Mouse (Mus musculus) embryonic facial prominence, embryonic 15.5 days (tissue): ENCODE measurements around the gene Tns1. TPM values are rescaled to one million over a fixed set of nuclear protein-coding genes. Genes with fewer than 3 reads are reported as not detected.

Experiments
- ATAC-seq: fragments of 200-750 bp; cut with Nextera tagmentation; 2 replicates; pipeline ENCODE4 v1.8.0; 2017; ENCODE audit warnings: low read depth, moderate TSS enrichment; ENCODE audit not compliant: insufficient number of reproducible peaks, low FRiP score, low TSS enrichment
- H3K27ac ChIP-seq: fragments of 300-500 bp; sonication (generic); replicated peaks from 2 replicates; pipeline ENCODE4 v1.5.1; 2015; ENCODE audit warnings: mild to moderate bottlenecking, inconsistent platforms
- H3K27me3 ChIP-seq: fragments of 300-500 bp; sonication (generic); 2 replicates; pipeline ENCODE4 v1.6.1; 2015; ENCODE audit warnings: inconsistent platforms
- H3K36me3 ChIP-seq: fragments of 300-500 bp; sonication (generic); 2 replicates; pipeline ENCODE4 v1.6.1; 2015; ENCODE audit warnings: mild to moderate bottlenecking, inconsistent platforms
- H3K4me1 ChIP-seq: fragments of 300-500 bp; sonication (generic); 2 replicates; pipeline ENCODE4 v1.6.1; 2015; ENCODE audit warnings: inconsistent platforms
- H3K4me2 ChIP-seq: fragments of 300-500 bp; sonication (generic); replicated peaks from 2 replicates; pipeline ENCODE4 v1.6.1; 2015; ENCODE audit warnings: mild to moderate bottlenecking, inconsistent platforms
- H3K4me3 ChIP-seq: fragments of 300-500 bp; sonication (generic); replicated peaks from 2 replicates; pipeline ENCODE4 v1.5.1; 2015; ENCODE audit warnings: mild to moderate bottlenecking, inconsistent platforms
- H3K9ac ChIP-seq: fragments of 300-500 bp; sonication (generic); 2 replicates; pipeline ENCODE4 v1.6.1; 2015; ENCODE audit warnings: inconsistent platforms
- H3K9me3 ChIP-seq: fragments of 300-500 bp; sonication (generic); replicated peaks from 2 replicates; pipeline ENCODE4 v1.6.1; 2016; ENCODE audit warnings: inconsistent platforms
- WGBS: fragments of 180-500 bp; shearing (Covaris S2); methylation state at CpG from one replicate; pipeline ENCODE4 v1.1.7; 2015; 5-methylcytosine and 5-hydroxymethylcytosine counted together
- polyA plus RNA-seq: library from polyadenylated mRNA; unstranded; fragments of >200 nt; fragmentation: Nextera tagmentation; extraction: Ambion mirVana; gene quantifications from 2 replicates; pipeline ENCODE4 v1.2.1, GENCODE M21; 2015

Gene Tns1
- polyA plus RNA-seq, 1 experiment from 2014 or later: 49.3 TPM

GRCm38 (mm10) chr1:74055552-74055951 lies 68.7 kb downstream of the Tns1 start:
- H3K9ac ChIP-seq: no peak overlapping the region
- H3K36me3 ChIP-seq: no peaks in the 10 kb centered on the region
- 71% methylated on average over 4 of the region's 4 CpGs for WGBS
- no peaks in the 10 kb centered on the region for H3K9me3 ChIP-seq
- H3K4me2 ChIP-seq: no peak overlapping the region
- peaks cover 34% of the 10 kb centered on the region for H3K4me1 ChIP-seq
- H3K4me3 ChIP-seq: no peak overlapping the region
- no peaks in the 10 kb centered on the region for H3K27me3 ChIP-seq
- ATAC-seq: no peak
- H3K27ac ChIP-seq: no peak overlapping the region

- H3K4me3 ChIP-seq: no peak overlapping the region
- no peaks in the 10 kb centered on the region for H3K36me3 ChIP-seq
- H3K27me3 ChIP-seq: no peaks in the 10 kb centered on the region
- H3K9me3 ChIP-seq: no peaks in the 10 kb centered on the region
- no peak overlapping the region for H3K9ac ChIP-seq
- no peak overlapping the region for H3K4me2 ChIP-seq
- no peak for ATAC-seq
- peaks cover 35% of the 10 kb centered on the region for H3K4me1 ChIP-seq
- 73% methylated on average over 3 of the region's 3 CpGs for WGBS
- no peak overlapping the region for H3K27ac ChIP-seq
These were observed 69.8 kb downstream of the Tns1 start for GRCm38 (mm10) chr1:74054471-74054870.

- H3K4me3 ChIP-seq: no peak overlapping the region
- no peak overlapping the region for H3K4me2 ChIP-seq
- no peaks in the 10 kb centered on the region for H3K9me3 ChIP-seq
- H3K36me3 ChIP-seq: no peaks in the 10 kb centered on the region
- H3K27me3 ChIP-seq: no peaks in the 10 kb centered on the region
- no peak overlapping the region for H3K27ac ChIP-seq
- ATAC-seq: peak; percentile 55
- H3K4me1 ChIP-seq: peaks cover 37% of the 10 kb centered on the region
- WGBS: 13% methylated on average over 7 of the region's 7 CpGs
- no peak overlapping the region for H3K9ac ChIP-seq
These were observed 70.2 kb downstream of the Tns1 start for GRCm38 (mm10) chr1:74054007-74054406.

- WGBS: 72% methylated on average over 2 of the region's 2 CpGs
- Histone ChIP-seq H3K27ac (no peak overlapping the region), H3K9me3 (no peaks in the 10 kb centered on the region), H3K4me2 (no peak overlapping the region), H3K9ac (no peak overlapping the region), H3K4me1 (peaks cover 35% of the 10 kb centered on the region), H3K27me3 (no peaks in the 10 kb centered on the region), H3K36me3 (no peaks in the 10 kb centered on the region), H3K4me3 (no peak overlapping the region)
- no peak for ATAC-seq
These were observed 71.2 kb downstream of the Tns1 start for GRCm38 (mm10) chr1:74053068-74053467.

GRCm38 (mm10) chr1:74051349-74051748 lies 72.9 kb downstream of the Tns1 start:
- Histone ChIP-seq H3K9ac (no peak overlapping the region), H3K27ac (no peak overlapping the region), H3K9me3 (no peaks in the 10 kb centered on the region), H3K4me3 (no peak overlapping the region), H3K36me3 (no peaks in the 10 kb centered on the region), H3K4me2 (no peak overlapping the region), H3K4me1 (peaks cover 32% of the 10 kb centered on the region), H3K27me3 (no peaks in the 10 kb centered on the region)
- 33% methylated on average over 2 of the region's 2 CpGs for WGBS
- ATAC-seq: no peak

GRCm38 (mm10) chr1:74049430-74049829 lies 74.8 kb downstream of the Tns1 start:
- H3K4me2 ChIP-seq: no peak overlapping the region
- H3K9me3 ChIP-seq: no peaks in the 10 kb centered on the region
- no peaks in the 10 kb centered on the region for H3K27me3 ChIP-seq
- no peak for ATAC-seq
- H3K27ac ChIP-seq: 0 out of 2 replicates have a peak overlapping the region, but pooled peaks have one; percentile 45
- peaks cover 27% of the 10 kb centered on the region for H3K4me1 ChIP-seq
- no peak overlapping the region for H3K4me3 ChIP-seq
- no peaks in the 10 kb centered on the region for H3K36me3 ChIP-seq
- no peak overlapping the region for H3K9ac ChIP-seq
- 63% methylated on average over 17 of the region's 17 CpGs for WGBS

GRCm38 (mm10) chr1:74047722-74048121 lies 76.5 kb downstream of the Tns1 start:
- no peak overlapping the region for H3K4me2 ChIP-seq
- H3K27me3 ChIP-seq: no peaks in the 10 kb centered on the region
- 77% methylated on average over 6 of the region's 6 CpGs for WGBS
- H3K4me3 ChIP-seq: no peak overlapping the region
- no peaks in the 10 kb centered on the region for H3K36me3 ChIP-seq
- peaks cover 32% of the 10 kb centered on the region for H3K4me1 ChIP-seq
- H3K9me3 ChIP-seq: no peaks in the 10 kb centered on the region
- no peak for ATAC-seq
- H3K9ac ChIP-seq: no peak overlapping the region
- H3K27ac ChIP-seq: no peak overlapping the region

GRCm38 (mm10) chr1:74047311-74047710 lies 76.9 kb downstream of the Tns1 start:
- Histone ChIP-seq H3K36me3 (no peaks in the 10 kb centered on the region), H3K9ac (no peak overlapping the region), H3K4me2 (no peak overlapping the region), H3K27me3 (no peaks in the 10 kb centered on the region), H3K9me3 (no peaks in the 10 kb centered on the region), H3K4me3 (no peak overlapping the region), H3K4me1 (peaks cover 34% of the 10 kb centered on the region), H3K27ac (no peak overlapping the region)
- ATAC-seq: no peak
- WGBS: 39% methylated on average over 2 of the region's 2 CpGs

- WGBS: 83% methylated on average over 2 of the region's 2 CpGs
These were observed 79.2 kb downstream of the Tns1 start for GRCm38 (mm10) chr1:74045034-74045433.

GRCm38 (mm10) chr1:74044421-74044820 lies 79.8 kb downstream of the Tns1 start:
- Histone ChIP-seq H3K4me2 (no peak overlapping the region), H3K27me3 (no peaks in the 10 kb centered on the region), H3K27ac (no peak overlapping the region), H3K9me3 (no peaks in the 10 kb centered on the region), H3K36me3 (no peaks in the 10 kb centered on the region), H3K9ac (no peak overlapping the region), H3K4me1 (peaks cover 54% of the 10 kb centered on the region), H3K4me3 (no peak overlapping the region)
- no peak for ATAC-seq
- 79% methylated on average over 1 of the region's 1 CpGs for WGBS

More at GRCm38 (mm10) chr1:74045034-74045433, 79.2 kb downstream of the Tns1 start:
- Histone ChIP-seq H3K4me1 (peaks cover 53% of the 10 kb centered on the region), H3K36me3 (no peaks in the 10 kb centered on the region), H3K9ac (no peak overlapping the region), H3K9me3 (no peaks in the 10 kb centered on the region), H3K27me3 (no peaks in the 10 kb centered on the region), H3K4me2 (no peak overlapping the region), H3K4me3 (no peak overlapping the region), H3K27ac (no peak overlapping the region)
- ATAC-seq: no peak

- H3K27ac ChIP-seq: peak overlapping the region; percentile 28; the same call in 1 of the 2 replicates
These were observed 80.6 kb downstream of the Tns1 start for GRCm38 (mm10) chr1:74043584-74044105.

More at GRCm38 (mm10) chr1:74043584-74044105, 80.6 kb downstream of the Tns1 start:
- peaks cover 57% of the 10 kb centered on the region for H3K4me1 ChIP-seq
- no peaks in the 10 kb centered on the region for H3K9me3 ChIP-seq
- WGBS: 58% methylated on average over 4 of the region's 4 CpGs
- H3K9ac ChIP-seq: no peak overlapping the region
- no peak overlapping the region for H3K4me3 ChIP-seq
- no peak for ATAC-seq
- H3K27me3 ChIP-seq: no peaks in the 10 kb centered on the region
- no peak overlapping the region for H3K4me2 ChIP-seq
- H3K36me3 ChIP-seq: no peaks in the 10 kb centered on the region
